Comparison of ENCODE assay signal across 19 mouse cellular contexts in the genomic region with DNA sequence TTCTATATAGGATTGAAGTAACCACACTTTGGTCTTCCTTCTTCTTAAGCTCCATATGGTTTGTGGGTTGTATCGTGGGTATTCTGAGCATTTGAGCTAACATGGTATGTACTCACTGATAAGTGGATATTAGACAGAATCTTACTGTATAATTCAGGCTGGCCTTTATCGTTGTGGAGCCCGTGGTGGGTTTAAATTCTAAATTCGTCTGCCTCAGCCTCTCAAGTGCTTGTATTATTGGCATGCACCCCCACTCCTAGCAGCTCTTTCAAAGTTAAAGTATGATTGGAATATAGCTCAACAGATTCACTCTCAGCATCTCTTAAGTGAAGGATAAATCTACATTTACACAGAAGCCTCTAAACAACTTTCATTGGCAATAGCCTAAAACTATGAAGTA. TPM values are rescaled to one million over a fixed set of nuclear protein-coding genes. Genes with fewer than 3 reads are reported as not detected.
DNase-seq lines count a peak whose midpoint lies in the region; ATAC-seq and TF ChIP-seq lines count a peak whose summit lies in the region.
"Had no signal": no experiment of that assay in that cellular context is flagged by ENCODE, and none has a peak within 500 bp of the region (broad histone marks: within the 10 kb centered on the region; RNA-seq: fewer than 3 reads in every experiment).

No protein-coding gene starts in this region.

- H3K4me2 ChIP-seq in liver, embryonic 13.5 days: no peak overlapping the region
- H3K4me2 ChIP-seq in forebrain, embryonic 11.5 days (ENCODE audit: low read depth, low read length, severe bottlenecking): no peak overlapping the region
- H3K4me2 ChIP-seq: forebrain, embryonic 15.5 days; hindbrain, embryonic 12.5 days; intestine, embryonic 15.5 days had no signal

- WGBS in heart, embryonic 10.5 days: 43% methylated on average over 4 of the region's 4 CpGs
- 17% methylated on average over 4 of the region's 4 CpGs for WGBS in liver, embryonic 13.5 days (ENCODE audit: insufficient replicate concordance)
- 91% methylated on average over 4 of the region's 4 CpGs for WGBS in forebrain, embryonic 11.5 days

- peaks cover 7% of the 10 kb centered on the region for H3K79me2 ChIP-seq in MEL (ENCODE audit: control insufficient read depth, insufficient read depth, low read length, poor library complexity)

- peak overlapping the region; percentile 11; the same call in 1 of the 2 replicates for H3K9ac ChIP-seq in liver, embryonic 13.5 days
- H3K9ac ChIP-seq in MEL (ENCODE audit: control insufficient read depth, low read depth, low read length, poor library complexity, severe bottlenecking): peak overlapping the region; percentile 29; the same call in 1 of the 2 replicates
- H3K9ac ChIP-seq in forebrain, embryonic 11.5 days (ENCODE audit: low read length): no peak overlapping the region
- H3K9ac ChIP-seq: forebrain, embryonic 15.5 days; hindbrain, embryonic 12.5 days; intestine, embryonic 15.5 days had no signal

- no peaks in the 10 kb centered on the region for H3K27me3 ChIP-seq in heart, embryonic 10.5 days (ENCODE audit: insufficient read depth, poor library complexity, severe bottlenecking)
- H3K27me3 ChIP-seq in liver, embryonic 13.5 days: no peaks in the 10 kb centered on the region
- H3K27me3 ChIP-seq in MEL (ENCODE audit: control insufficient read depth in 1 of 2, insufficient read depth in 2 of 2, low read length in 2 of 2): no peaks in the 10 kb centered on the region
- no peaks in the 10 kb centered on the region for H3K27me3 ChIP-seq in forebrain, embryonic 11.5 days (ENCODE audit: control insufficient read depth, insufficient read depth, low read length)
- H3K27me3 ChIP-seq: forebrain, embryonic 15.5 days; hindbrain, embryonic 12.5 days; intestine, embryonic 15.5 days had no signal

- TF ChIP-seq RAD21 in MEL (IDR thresholded peaks at IDR 0.05; ENCODE audit: low read depth, low read length): no peak

- H3K9me3 ChIP-seq in heart, embryonic 10.5 days: no peaks in the 10 kb centered on the region
- no peaks in the 10 kb centered on the region for H3K9me3 ChIP-seq in liver, embryonic 13.5 days (replicated peaks)
- H3K9me3 ChIP-seq in MEL (replicated peaks; ENCODE audit: insufficient read depth, low read length): no peaks in the 10 kb centered on the region
- H3K9me3 ChIP-seq in forebrain, embryonic 11.5 days (ENCODE audit: control insufficient read depth, low read length): no peaks in the 10 kb centered on the region
- H3K9me3 ChIP-seq: forebrain, embryonic 15.5 days; G1E; hindbrain, embryonic 12.5 days; intestine, embryonic 15.5 days; midbrain, embryonic 10.5 days had no signal

- no peak for DNase-seq in heart, embryonic 10.5 days (ENCODE audit: low spot score)
- DNase-seq in heart, adult 9 months (ENCODE audit: low spot score in 2 of 2): no peak
- DNase-seq in liver, embryonic 13.5 days: no peak
- no peak for DNase-seq in liver
- DNase-seq in MEL (ENCODE audit: low read depth, low spot score): peak; percentile 32
- no peak for DNase-seq in urinary bladder, postnatal 36 days (ENCODE audit: low spot score in 2 of 2)
- DNase-seq in forebrain, embryonic 11.5 days (ENCODE audit: low spot score): no peak
- DNase-seq: adrenal gland, adult 8-10 months; cerebellum, adult 2 months; gastrocnemius, postnatal 14 days; spleen, adult 18-20 months; thymus, postnatal 25 days had no signal

- no peak for ATAC-seq in liver, embryonic 13.5 days (ENCODE audit: low read depth)
- no peak for ATAC-seq in forebrain, embryonic 11.5 days (replicated peaks; ENCODE audit: low FRiP score)
- ATAC-seq: forebrain, embryonic 15.5 days; intestine, embryonic 15.5 days had no signal

- peaks cover 49% of the 10 kb centered on the region for H3K4me1 ChIP-seq in heart, embryonic 10.5 days
- peaks cover 54% of the 10 kb centered on the region for H3K4me1 ChIP-seq in liver, embryonic 13.5 days (replicated peaks)
- H3K4me1 ChIP-seq in MEL (ENCODE audit: control insufficient read depth in 1 of 2, insufficient read depth in 2 of 2, low read length in 2 of 2): peaks cover 12 to 13% of the 10 kb centered on the region in 2 experiments
- peaks cover 14% of the 10 kb centered on the region for H3K4me1 ChIP-seq in cortical plate, adult 2 months (ENCODE audit: control insufficient read depth, insufficient read depth, low read length)
- no peaks in the 10 kb centered on the region for H3K4me1 ChIP-seq in forebrain, embryonic 11.5 days (replicated peaks; ENCODE audit: control insufficient read depth, insufficient read depth, low read length)
- H3K4me1 ChIP-seq: hindbrain, embryonic 12.5 days; midbrain, embryonic 10.5 days had no signal

- TF ChIP-seq CTCF in MEL (IDR thresholded peaks at IDR 0.05 in 2 of 3, conservative IDR thresholded peaks at IDR 0.05 in 1 of 3; ENCODE audit: control insufficient read depth in 1 of 3, insufficient read depth in 1 of 3, low read depth in 2 of 3, low read length in 3 of 3, poor library complexity in 1 of 3, severe bottlenecking in 1 of 3): no peak
- no peak for TF ChIP-seq CTCF in cortical plate, adult 2 months (IDR thresholded peaks at IDR 0.05; ENCODE audit: extremely low read depth, insufficient read depth, low read length)

- no peak for TF ChIP-seq POLR2A in MEL (IDR thresholded peaks at IDR 0.05; ENCODE audit: control insufficient read depth in 1 of 2, insufficient read depth in 1 of 2, low read depth in 1 of 2, low read length in 2 of 2, poor library complexity in 1 of 2)
- TF ChIP-seq POLR2A in cortical plate, adult 2 months (IDR thresholded peaks at IDR 0.05; ENCODE audit: extremely low read depth, insufficient read depth, low read length): no peak

- peak overlapping the region; percentile 88 for H3K27ac ChIP-seq in heart, embryonic 10.5 days
- peak overlapping the region; percentile 56 for H3K27ac ChIP-seq in liver, embryonic 13.5 days
- no peak overlapping the region; the same call in 1 of the 2 replicates for H3K27ac ChIP-seq in MEL (ENCODE audit: control insufficient read depth, low read depth, low read length)
- H3K27ac ChIP-seq in cortical plate, adult 2 months (ENCODE audit: insufficient read depth, low read length): peak overlapping the region; percentile 65; the same call in 1 of the 2 replicates
- H3K27ac ChIP-seq in forebrain, embryonic 11.5 days (ENCODE audit: low read depth, low read length): no peak overlapping the region
- H3K27ac ChIP-seq: forebrain, embryonic 15.5 days; hindbrain, embryonic 12.5 days; intestine, embryonic 15.5 days; midbrain, embryonic 10.5 days had no signal

- no peaks in the 10 kb centered on the region for H3K36me3 ChIP-seq in heart, embryonic 10.5 days
- peaks cover 10% of the 10 kb centered on the region; the same call in 1 of the 2 replicates for H3K36me3 ChIP-seq in liver, embryonic 13.5 days
- H3K36me3 ChIP-seq in MEL (ENCODE audit: control insufficient read depth in 1 of 2, insufficient read depth in 2 of 2, low read length in 2 of 2): peaks cover 0 to 17% of the 10 kb centered on the region in 2 experiments; a peak in 3 of 4 replicates
- no peaks in the 10 kb centered on the region for H3K36me3 ChIP-seq in forebrain, embryonic 11.5 days (ENCODE audit: control insufficient read depth, insufficient read depth, low read length)
- H3K36me3 ChIP-seq: forebrain, embryonic 15.5 days; hindbrain, embryonic 12.5 days; intestine, embryonic 15.5 days; midbrain, embryonic 10.5 days had no signal

- no peak for TF ChIP-seq EP300 in MEL (IDR thresholded peaks at IDR 0.05; ENCODE audit: low read depth in 1 of 2, low read length in 2 of 2)

- no peak overlapping the region for H3K4me3 ChIP-seq in heart, embryonic 10.5 days
- H3K4me3 ChIP-seq in liver, embryonic 13.5 days (replicated peaks): no peak overlapping the region
- H3K4me3 ChIP-seq in MEL (ENCODE audit: control insufficient read depth in 1 of 2, insufficient read depth in 1 of 2, low read depth in 2 of 2, low read length in 2 of 2): peak overlapping the region in 1 of 2 experiments; percentile 52; a peak in 2 of 4 replicates
- no peak overlapping the region for H3K4me3 ChIP-seq in cortical plate, adult 2 months (ENCODE audit: insufficient read depth, low read length)
- H3K4me3 ChIP-seq in forebrain, embryonic 11.5 days (ENCODE audit: low read depth, low read length): no peak overlapping the region
- H3K4me3 ChIP-seq: forebrain, embryonic 15.5 days; hindbrain, embryonic 12.5 days; intestine, embryonic 15.5 days; midbrain, embryonic 10.5 days; myocyte had no signal

TF ChIP-seq in MEL, 35 proteins besides CTCF, POLR2A, EP300 and RAD21:
- no peak for TF ChIP-seq BHLHE40 (IDR thresholded peaks at IDR 0.05; ENCODE audit: borderline replicate concordance, low read depth, low read length)
- no peak for TF ChIP-seq ZC3H11A (IDR thresholded peaks at IDR 0.05; ENCODE audit: low read depth, low read length)
- no peak for TF ChIP-seq SMC3 (IDR thresholded peaks at IDR 0.05; ENCODE audit: low read depth, low read length)
- peak; percentile 26; the same call in 1 of the 2 replicates for TF ChIP-seq ETS1 (IDR thresholded peaks at IDR 0.05; ENCODE audit: low read depth, low read length)

RNA-seq across cellular contexts. Expression of gene Ranbp2, which starts 54.3 kb away (rescaled TPM):
- 20.2 and 24.2 TPM in 2 replicates for polyA plus RNA-seq in heart, embryonic 10.5 days (2016; fragmentation: Nextera tagmentation; extraction: Ambion mirVana)
- polyA plus RNA-seq in liver, embryonic 13.5 days (2015; fragmentation: Nextera tagmentation; extraction: Ambion mirVana): 20.4 and 27.8 TPM in 2 replicates
- total RNA-seq in MEL (2012; rRNA removed): 73.5 and 82.4 TPM in 2 replicates
- 100 to 1,000 TPM in 1 of 2 experiments, 10 to 100 TPM in 1; 52.3 to 114 TPM for polyA plus RNA-seq in MEL (2012; ENCODE audit: insufficient read depth in 1 of 2, insufficient read length in 2 of 2, low read depth in 1 of 2, low replicate concordance in 2 of 2, missing spikeins in 1 of 2)
- 18.1 TPM in 2 replicates for polyA plus RNA-seq in cortical plate, adult 2 months (2012; rRNA removed)
- 30.8 and 38.7 TPM in 2 replicates for polyA plus RNA-seq in forebrain, embryonic 11.5 days (2014; fragmentation: Nextera tagmentation; extraction: Ambion mirVana)

Comparison
In these comparisons a context has a peak if more than half of its experiments do, and no peak if none do; other contexts are left out.
1. H3K27ac ChIP-seq: peak in heart, embryonic 10.5 days (single experiment), liver, embryonic 13.5 days (single experiment) and cortical plate, adult 2 months (single experiment); none in MEL (single experiment) and forebrain, embryonic 11.5 days (single experiment).